Mouse (Mus musculus) kidney, embryonic 16.5 days (tissue): ENCODE data around the gene Hps3. TPM values are rescaled to one million over a fixed set of nuclear protein-coding genes. Genes with fewer than 3 reads are reported as not detected.

Source experiments
- ATAC-seq: fragments of 200-750 bp; cut with Nextera tagmentation; 2 replicates; pipeline ENCODE4 v1.8.0; 2017; ENCODE audit warnings: moderate TSS enrichment; ENCODE audit not compliant: low FRiP score, low TSS enrichment
- H3K27ac ChIP-seq: fragments of 300-500 bp; sonication (generic); 2 replicates; pipeline ENCODE4 v1.5.1; 2014; ENCODE audit warnings: low read length
- H3K27me3 ChIP-seq: fragments of 300-500 bp; sonication (generic); 2 replicates; pipeline ENCODE4 v1.6.1; 2014; ENCODE audit warnings: low read length, control low read depth, mixed read lengths; ENCODE audit not compliant: insufficient read depth
- H3K36me3 ChIP-seq: fragments of 300-500 bp; sonication (generic); 2 replicates; pipeline ENCODE4 v1.6.1; 2014; ENCODE audit warnings: low read length, control low read depth, mixed read lengths; ENCODE audit not compliant: insufficient read depth
- H3K4me1 ChIP-seq: fragments of 300-500 bp; sonication (generic); 2 replicates; pipeline ENCODE4 v1.6.1; 2014; ENCODE audit warnings: low read length, control low read depth, mixed read lengths; ENCODE audit not compliant: insufficient read depth
- H3K4me2 ChIP-seq: fragments of 300-500 bp; sonication (generic); replicated peaks from 2 replicates; pipeline ENCODE4 v1.6.1; 2014; ENCODE audit warnings: low read depth, low read length
- H3K4me3 ChIP-seq: fragments of 300-500 bp; sonication (generic); 2 replicates; pipeline ENCODE4 v1.5.1; 2014; ENCODE audit warnings: mild to moderate bottlenecking, low read length
- H3K9ac ChIP-seq: fragments of 300-500 bp; sonication (generic); replicated peaks from 2 replicates; pipeline ENCODE4 v1.6.1; 2014; ENCODE audit warnings: low read length
- H3K9me3 ChIP-seq: fragments of 300-500 bp; sonication (generic); 2 replicates; pipeline ENCODE4 v1.6.1; 2016; ENCODE audit warnings: low read length, control low read depth
- WGBS: fragments of 180-500 bp; shearing (Covaris S2); extraction: QIAGEN DNeasy Blood & Tissue Kit; methylation state at CpG from one replicate; pipeline ENCODE4 v1.1.7; 2014; 5-methylcytosine and 5-hydroxymethylcytosine counted together
- polyA plus RNA-seq: library from polyadenylated mRNA; unstranded; fragments of >200 nt; fragmentation: Nextera tagmentation; extraction: Ambion mirVana; gene quantifications from 2 replicates; pipeline ENCODE4 v1.2.1, GENCODE M21; 2015

The Hps3 gene
- polyA plus RNA-seq, 1 experiment from 2014 or later = 11.8 TPM

DNA sequence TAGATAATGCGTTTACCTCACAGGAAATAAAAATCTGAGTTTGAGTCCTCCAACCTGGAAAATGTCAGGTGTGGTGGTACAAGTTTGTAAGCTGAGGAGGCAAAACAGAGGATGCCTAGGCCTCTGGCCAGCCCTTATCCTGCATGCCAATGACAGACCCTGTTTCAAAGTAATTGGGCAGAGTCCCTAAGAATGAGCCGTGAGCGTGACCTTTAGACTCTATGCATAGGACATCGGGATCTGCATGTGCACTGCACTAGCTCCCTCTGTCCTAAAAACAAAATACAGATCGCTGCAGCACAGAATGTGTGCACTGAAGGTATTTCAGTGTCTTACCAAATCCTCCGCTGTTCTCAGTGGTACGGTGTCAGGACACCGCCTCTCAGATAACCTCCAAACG, 24.7 kb downstream of the Hps3 start:
- 90% methylated on average over 9 of the region's 9 CpGs for whole genome bisulfite sequencing
- Histone ChIP-seq H3K9me3 (no peaks in the 10 kb centered on the region), H3K36me3 (peaks cover 19% of the 10 kb centered on the region), H3K9ac (no peak overlapping the region), H3K27me3 (no peaks in the 10 kb centered on the region), H3K4me2 (no peak overlapping the region), H3K4me3 (no peak overlapping the region), H3K4me1 (no peaks in the 10 kb centered on the region), H3K27ac (peak overlapping the region; percentile 20; the same call in 1 of the 2 replicates)
- peak; percentile 59; the same call in 1 of the 2 replicates for ATAC-seq

DNA sequence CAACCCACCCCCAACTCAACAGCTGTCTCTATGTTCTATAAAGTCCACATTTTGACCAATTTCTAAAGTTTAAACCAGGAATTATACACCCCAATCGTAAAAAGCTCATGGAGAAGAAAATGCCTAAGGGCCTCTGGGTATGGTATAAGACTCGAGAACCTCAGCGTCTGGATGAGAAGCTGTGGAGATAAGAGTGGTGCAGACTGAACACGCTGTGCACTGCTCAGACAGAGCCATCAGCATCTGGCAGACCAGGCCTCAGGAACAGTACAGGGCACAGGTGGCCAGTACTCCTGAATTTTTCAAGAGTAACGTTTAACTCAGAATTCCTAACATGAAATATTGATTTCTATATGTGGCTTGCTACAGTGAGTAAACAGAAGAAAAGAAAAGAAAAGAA, 27.4 kb downstream of the Hps3 start:
- H3K4me1 ChIP-seq = no peaks in the 10 kb centered on the region
- no peaks in the 10 kb centered on the region for H3K27me3 ChIP-seq
- H3K9me3 ChIP-seq = no peaks in the 10 kb centered on the region
- H3K9ac ChIP-seq = no peak overlapping the region
- 83% methylated on average over 5 of the region's 5 CpGs for WGBS
- no peak for ATAC-seq
- H3K36me3 ChIP-seq = peaks cover 17% of the 10 kb centered on the region
- H3K27ac ChIP-seq = no peak overlapping the region
- no peak overlapping the region for H3K4me2 ChIP-seq
- H3K4me3 ChIP-seq = no peak overlapping the region

DNA sequence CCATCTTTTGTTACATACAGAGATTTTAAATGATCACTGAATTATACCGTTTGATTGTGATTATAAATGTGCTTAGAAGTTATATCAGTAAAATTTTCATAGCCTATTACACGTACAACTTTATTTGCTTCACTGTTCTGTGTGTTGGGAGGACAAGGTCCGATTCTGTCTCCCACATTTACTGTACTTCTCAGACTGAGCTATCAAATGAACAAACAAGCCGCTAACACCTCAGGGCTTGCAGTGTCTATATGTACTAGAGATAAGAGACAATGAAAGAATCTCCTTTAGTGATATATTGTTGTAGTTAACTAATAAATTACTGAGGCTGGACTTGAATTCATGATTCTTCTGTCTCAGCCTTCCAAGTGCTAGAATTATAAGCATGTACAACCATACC, 27.8 kb downstream of the Hps3 start:
- Histone ChIP-seq H3K4me3 (no peak overlapping the region), H3K27me3 (no peaks in the 10 kb centered on the region), H3K4me1 (no peaks in the 10 kb centered on the region), H3K27ac (no peak overlapping the region), H3K36me3 (peaks cover 13% of the 10 kb centered on the region), H3K9ac (no peak overlapping the region), H3K9me3 (no peaks in the 10 kb centered on the region), H3K4me2 (no peak overlapping the region)
- ATAC-seq = no peak
- WGBS = 92% methylated on average over 4 of the region's 4 CpGs

DNA sequence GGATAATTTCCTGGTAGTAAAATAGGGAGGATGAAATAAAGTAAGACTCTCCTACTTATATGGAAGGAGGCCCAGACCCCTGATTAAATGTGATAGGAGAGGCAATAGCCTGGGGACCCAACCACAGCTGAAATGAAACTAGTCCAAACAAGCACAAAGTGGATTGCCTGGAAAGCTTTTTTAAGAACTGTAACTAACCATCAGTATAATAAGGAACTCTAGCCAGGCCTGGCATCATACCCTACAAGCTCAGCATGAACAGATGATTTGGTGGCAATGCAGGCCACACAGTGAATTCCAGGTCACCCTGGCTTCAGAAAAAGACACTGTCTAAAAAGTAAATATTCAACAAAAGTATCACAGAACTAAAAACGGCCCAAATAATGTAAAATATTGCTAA, 29.5 kb downstream of the Hps3 start:
- H3K4me3 ChIP-seq = no peak overlapping the region
- no peaks in the 10 kb centered on the region for H3K27me3 ChIP-seq
- no peaks in the 10 kb centered on the region for H3K4me1 ChIP-seq
- H3K27ac ChIP-seq = no peak overlapping the region
- WGBS = 79% methylated on average over 1 of the region's 1 CpGs
- ATAC-seq = no peak
- no peaks in the 10 kb centered on the region for H3K9me3 ChIP-seq
- H3K36me3 ChIP-seq = peaks cover 16% of the 10 kb centered on the region
- H3K9ac ChIP-seq = no peak overlapping the region
- no peak overlapping the region for H3K4me2 ChIP-seq

DNA sequence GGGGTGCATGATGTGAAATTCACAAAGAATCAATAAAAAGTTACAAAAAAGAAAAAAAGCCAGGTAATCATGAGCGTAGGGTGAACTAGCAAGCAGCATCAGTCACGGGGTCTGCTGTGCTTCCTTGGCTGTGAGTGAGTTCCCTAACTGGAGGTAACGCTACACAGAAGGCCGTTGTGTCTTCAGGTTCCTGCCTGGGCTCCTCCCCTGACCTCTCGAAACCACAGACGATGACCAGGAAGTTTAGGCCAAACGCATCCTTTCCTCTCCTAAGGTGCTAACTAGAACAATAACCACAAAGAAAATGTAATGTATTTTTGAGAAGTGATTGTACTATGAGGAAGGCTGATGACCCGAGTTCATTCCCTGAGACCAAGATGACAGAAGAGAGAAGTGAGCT, 30.7 kb downstream of the Hps3 start:
- no peak overlapping the region for H3K4me2 ChIP-seq
- no peaks in the 10 kb centered on the region for H3K9me3 ChIP-seq
- no peak overlapping the region for H3K27ac ChIP-seq
- WGBS = 85% methylated on average over 8 of the region's 8 CpGs
- H3K27me3 ChIP-seq = no peaks in the 10 kb centered on the region
- H3K4me1 ChIP-seq = no peaks in the 10 kb centered on the region
- no peak overlapping the region for H3K9ac ChIP-seq
- H3K4me3 ChIP-seq = no peak overlapping the region
- peaks cover 12% of the 10 kb centered on the region for H3K36me3 ChIP-seq
- no peak for ATAC-seq

DNA sequence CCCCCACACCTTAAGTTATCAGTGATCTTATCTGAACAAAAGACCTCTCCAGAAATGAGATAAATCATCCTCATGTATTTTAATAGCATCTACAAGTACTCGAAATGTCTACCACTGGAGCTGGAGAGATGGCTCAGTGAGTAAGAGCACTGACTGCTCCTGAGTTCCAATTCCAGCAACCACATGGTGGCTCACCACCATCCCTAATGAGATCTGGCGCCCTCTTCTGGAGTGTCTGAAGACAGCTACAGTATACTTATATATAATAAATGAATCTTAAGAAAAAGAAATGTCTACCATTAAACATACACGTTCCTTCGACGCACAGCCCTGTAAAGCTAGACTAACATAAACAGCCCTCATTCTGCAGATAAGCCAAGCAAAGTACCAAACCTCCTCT, 32.3 kb downstream of the Hps3 start:
- Histone ChIP-seq H3K4me2 (no peak overlapping the region), H3K27ac (no peak overlapping the region), H3K27me3 (no peaks in the 10 kb centered on the region), H3K36me3 (peaks cover 11% of the 10 kb centered on the region), H3K4me1 (no peaks in the 10 kb centered on the region), H3K9me3 (no peaks in the 10 kb centered on the region), H3K4me3 (no peak overlapping the region), H3K9ac (no peak overlapping the region)
- WGBS = 81% methylated on average over 5 of the region's 5 CpGs
- ATAC-seq = no peak

DNA sequence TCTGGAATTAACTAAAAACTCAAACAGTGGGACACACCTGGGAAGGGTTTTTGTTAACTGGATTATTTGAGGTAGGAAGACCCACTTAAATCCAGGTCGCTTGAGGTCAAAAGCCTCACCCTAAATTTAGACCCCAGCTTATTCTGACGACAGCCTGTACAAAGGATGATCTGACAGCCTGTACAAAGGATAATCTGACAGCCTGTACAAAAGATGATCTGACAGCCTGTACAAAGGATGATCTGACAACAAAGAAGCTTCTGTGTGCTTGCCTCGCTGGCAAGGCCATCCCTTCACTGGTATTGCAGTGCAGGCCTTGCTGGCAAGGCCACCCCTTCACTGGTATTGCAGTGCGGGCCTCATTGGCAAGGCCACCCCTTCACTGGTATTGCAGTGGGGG, 34.3 kb downstream of the Hps3 start:
- Histone ChIP-seq H3K27ac (no peak overlapping the region), H3K4me2 (no peak overlapping the region), H3K4me1 (no peaks in the 10 kb centered on the region), H3K4me3 (no peak overlapping the region), H3K9me3 (no peaks in the 10 kb centered on the region), H3K9ac (no peak overlapping the region), H3K36me3 (peaks cover 11% of the 10 kb centered on the region), H3K27me3 (no peaks in the 10 kb centered on the region)
- WGBS = 93% methylated on average over 4 of the region's 4 CpGs
- ATAC-seq = no peak

DNA sequence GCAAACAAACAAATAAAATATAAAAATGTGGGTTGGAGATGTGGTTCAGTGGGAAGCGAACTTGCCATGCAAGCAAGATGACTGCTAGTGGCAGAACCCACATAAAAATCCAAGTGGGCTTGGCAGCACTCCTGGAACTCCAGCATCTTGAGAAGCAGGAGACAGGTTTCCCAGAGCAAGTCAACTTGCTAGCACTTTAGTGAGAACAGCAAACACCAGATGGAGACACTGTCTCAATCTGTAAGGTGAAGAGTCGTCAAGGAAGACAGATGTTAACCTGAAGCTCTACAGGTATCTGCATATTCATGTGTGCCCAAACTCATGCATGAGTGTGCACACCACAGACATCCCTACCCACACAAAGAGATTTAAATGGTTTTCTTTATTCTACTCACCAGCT, 35.6 kb downstream of the Hps3 start:
- no peak overlapping the region for H3K9ac ChIP-seq
- no peaks in the 10 kb centered on the region for H3K9me3 ChIP-seq
- H3K4me1 ChIP-seq = no peaks in the 10 kb centered on the region
- H3K4me3 ChIP-seq = no peak overlapping the region
- ATAC-seq = no peak
- WGBS = 86% methylated on average over 2 of the region's 2 CpGs
- H3K27ac ChIP-seq = no peak overlapping the region
- H3K4me2 ChIP-seq = no peak overlapping the region
- H3K27me3 ChIP-seq = no peaks in the 10 kb centered on the region
- peaks cover 11% of the 10 kb centered on the region for H3K36me3 ChIP-seq

DNA sequence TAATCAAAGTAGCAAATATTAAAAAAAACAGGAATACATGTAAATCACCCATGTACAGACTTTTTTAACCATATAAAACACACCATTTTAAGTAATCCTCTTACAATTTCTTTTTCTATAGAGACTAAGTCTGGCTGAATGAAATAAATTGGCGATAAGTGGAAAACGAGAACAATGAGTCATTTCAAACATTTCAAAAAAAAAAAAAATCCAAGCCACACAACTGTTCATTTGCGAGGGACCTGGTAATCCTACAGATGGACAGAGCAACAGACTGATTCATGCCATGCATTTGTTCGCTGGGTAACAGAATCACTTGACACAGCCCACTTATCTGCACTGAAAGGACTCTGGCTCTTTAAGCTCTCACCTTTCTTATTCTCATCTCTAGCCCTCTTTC, 42.7 kb downstream of the Hps3 start:
- H3K9ac ChIP-seq = no peak overlapping the region
- H3K36me3 ChIP-seq = no peaks in the 10 kb centered on the region
- H3K9me3 ChIP-seq = no peaks in the 10 kb centered on the region
- no peak overlapping the region for H3K4me2 ChIP-seq
- H3K4me1 ChIP-seq = no peaks in the 10 kb centered on the region
- WGBS = 82% methylated on average over 4 of the region's 4 CpGs
- no peak for ATAC-seq
- H3K27ac ChIP-seq = no peak overlapping the region
- H3K27me3 ChIP-seq = no peaks in the 10 kb centered on the region
- no peak overlapping the region for H3K4me3 ChIP-seq

DNA sequence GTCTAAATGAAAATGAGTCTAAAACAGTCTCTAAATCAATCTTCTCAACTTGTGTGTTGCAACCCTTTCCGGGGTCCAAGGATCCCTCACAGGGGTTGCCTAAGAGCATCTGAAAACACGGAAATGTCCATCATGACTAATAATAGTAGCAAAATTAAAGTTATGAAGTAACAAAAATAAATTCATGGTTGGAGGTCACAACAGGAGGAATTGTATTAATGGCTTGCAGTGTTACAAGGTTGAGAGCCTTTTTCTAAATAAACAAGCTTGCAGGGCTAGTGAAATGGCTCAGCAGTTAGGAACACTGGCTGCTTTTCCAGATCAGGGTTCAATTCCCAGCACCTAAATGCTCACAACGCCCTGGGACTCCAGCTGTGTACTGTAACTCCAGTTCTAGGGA, 45.1 kb downstream of the Hps3 start:
- no peaks in the 10 kb centered on the region for H3K27me3 ChIP-seq
- H3K9ac ChIP-seq = no peak overlapping the region
- no peak for ATAC-seq
- no peak overlapping the region for H3K4me3 ChIP-seq
- H3K4me1 ChIP-seq = no peaks in the 10 kb centered on the region
- H3K36me3 ChIP-seq = no peaks in the 10 kb centered on the region
- H3K9me3 ChIP-seq = no peaks in the 10 kb centered on the region
- no peak overlapping the region for H3K27ac ChIP-seq
- 79% methylated on average over 3 of the region's 3 CpGs for WGBS
- H3K4me2 ChIP-seq = no peak overlapping the region

DNA sequence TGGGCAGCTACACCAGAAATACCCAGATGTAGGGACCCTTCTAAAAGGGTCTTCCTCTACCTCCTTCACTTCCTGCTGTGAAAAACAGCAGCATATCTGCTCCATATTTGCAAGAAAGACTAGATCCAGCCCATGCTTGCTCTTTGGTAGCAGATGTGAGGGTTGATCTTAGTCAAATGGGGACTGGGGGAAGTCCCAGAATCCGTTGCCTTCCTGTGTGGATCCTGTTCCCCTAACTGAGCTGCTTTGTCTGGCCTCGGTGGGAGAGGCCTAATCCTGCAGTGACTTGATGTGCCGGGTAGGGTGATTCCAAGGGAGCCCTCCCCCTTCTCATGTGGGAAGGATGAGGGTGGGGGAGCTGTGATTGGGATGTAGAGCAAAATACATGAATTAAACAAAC, 49.0 kb downstream of the Hps3 start:
- Histone ChIP-seq H3K4me2 (no peak overlapping the region), H3K9ac (no peak overlapping the region), H3K27ac (no peak overlapping the region), H3K36me3 (no peaks in the 10 kb centered on the region), H3K9me3 (no peaks in the 10 kb centered on the region), H3K4me1 (no peaks in the 10 kb centered on the region), H3K27me3 (no peaks in the 10 kb centered on the region), H3K4me3 (no peak overlapping the region)
- WGBS = 46% methylated on average over 3 of the region's 3 CpGs
- ATAC-seq = no peak
